Mouse (Mus musculus) intestine, postnatal 0 days (tissue): ENCODE measurements around the gene Insm1. TPM values are rescaled to one million over a fixed set of nuclear protein-coding genes. Genes with fewer than 3 reads are reported as not detected.

Experiments
- ATAC-seq: fragments of 200-750 bp; cut with Nextera tagmentation; 2 replicates; pipeline ENCODE4 v1.8.0; 2017; ENCODE audit warnings: mild to moderate bottlenecking, moderate TSS enrichment, moderate library complexity
- H3K27ac ChIP-seq: fragments of 300-500 bp; sonication (generic); 2 replicates; pipeline ENCODE4 v1.5.1; 2014; ENCODE audit warnings: mild to moderate bottlenecking, low read depth, low read length, moderate library complexity
- H3K27me3 ChIP-seq: fragments of 300-500 bp; sonication (generic); replicated peaks from 2 replicates; pipeline ENCODE4 v1.6.1; 2014; ENCODE audit warnings: low read length, mixed read lengths; ENCODE audit not compliant: control insufficient read depth, insufficient read depth
- H3K36me3 ChIP-seq: fragments of 300-500 bp; sonication (generic); 2 replicates; pipeline ENCODE4 v1.6.1; 2014; ENCODE audit warnings: mild to moderate bottlenecking, moderate library complexity; ENCODE audit not compliant: control insufficient read depth, insufficient read depth
- H3K4me1 ChIP-seq: fragments of 300-500 bp; sonication (generic); replicated peaks from 2 replicates; pipeline ENCODE4 v1.6.1; 2014; ENCODE audit warnings: antibody characterized with exemption, low read length, mixed read lengths; ENCODE audit not compliant: control insufficient read depth, insufficient read depth
- H3K4me2 ChIP-seq: fragments of 300-500 bp; sonication (generic); replicated peaks from 2 replicates; pipeline ENCODE4 v1.6.1; 2014; ENCODE audit warnings: low read depth, mild to moderate bottlenecking, moderate library complexity
- H3K4me3 ChIP-seq: fragments of 300-500 bp; sonication (generic); 2 replicates; pipeline ENCODE4 v1.5.1; 2014; ENCODE audit warnings: low read depth, low read length
- H3K9ac ChIP-seq: fragments of 300-500 bp; sonication (generic); 2 replicates; pipeline ENCODE4 v1.6.1; 2014; ENCODE audit warnings: mild to moderate bottlenecking, low read depth, low read length
- H3K9me3 ChIP-seq: fragments of 300-500 bp; sonication (generic); 2 replicates; pipeline ENCODE4 v1.6.1; 2016; ENCODE audit warnings: mixed run types; ENCODE audit not compliant: control insufficient read depth
- CTCF ChIP-seq: sonication (generic); IDR thresholded peaks from 2 replicates; pipeline ENCODE4 v1.5.1; 2016; ENCODE audit warnings: low read depth, mild to moderate bottlenecking, control low read depth, antibody characterized with exemption, moderate library complexity
- WGBS: fragments of 180-500 bp; shearing (Covaris S2); extraction: QIAGEN DNeasy Blood & Tissue Kit; methylation state at CpG from one replicate; pipeline ENCODE4 v1.1.7; 2014; 5-methylcytosine and 5-hydroxymethylcytosine counted together
- polyA plus RNA-seq: library from polyadenylated mRNA; unstranded; fragments of >200 nt; fragmentation: Nextera tagmentation; extraction: Ambion mirVana; gene quantifications from 2 replicates; pipeline ENCODE4 v1.2.1, GENCODE M21; 2015

Gene Insm1
- polyA plus RNA-seq, 1 experiment from 2014 or later, result 0.48 TPM

- no peaks in the 10 kb centered on the region for H3K36me3 ChIP-seq
- TF ChIP-seq CTCF, result no peak; the same call in 1 of the 2 replicates
- H3K27ac ChIP-seq, result no peak overlapping the region
- peak overlapping the region; percentile 86 for H3K4me2 ChIP-seq
- H3K9ac ChIP-seq, result no peak overlapping the region
- H3K4me3 ChIP-seq, result peak overlapping the region; percentile 51
- 1% methylated on average over 71 of the region's 75 CpGs for WGBS
- peaks cover 9% of the 10 kb centered on the region for H3K4me1 ChIP-seq
- ATAC-seq, result peak; percentile 18; the same call in 1 of the 2 replicates
- peaks cover 92% of the 10 kb centered on the region for H3K27me3 ChIP-seq
- no peaks in the 10 kb centered on the region for H3K9me3 ChIP-seq
These were observed 1.6 kb downstream of the Insm1 start for GRCm38 (mm10) chr2:146223176-146223905.

GRCm38 (mm10) chr2:146224141-146224540 is 2.4 kb downstream of the Insm1 start:
- no peak for ATAC-seq
- no peak for TF ChIP-seq CTCF
- no peak overlapping the region for H3K4me2 ChIP-seq
- WGBS, result 13% methylated on average over 7 of the region's 7 CpGs
- H3K36me3 ChIP-seq, result no peaks in the 10 kb centered on the region
- no peak overlapping the region for H3K27ac ChIP-seq
- H3K9me3 ChIP-seq, result no peaks in the 10 kb centered on the region
- H3K4me3 ChIP-seq, result no peak overlapping the region
- peaks cover 9% of the 10 kb centered on the region for H3K4me1 ChIP-seq
- H3K9ac ChIP-seq, result no peak overlapping the region
- peaks cover 89% of the 10 kb centered on the region for H3K27me3 ChIP-seq

- Histone ChIP-seq H3K27ac (no peak overlapping the region), H3K36me3 (no peaks in the 10 kb centered on the region), H3K9me3 (no peaks in the 10 kb centered on the region), H3K4me2 (no peak overlapping the region), H3K4me3 (no peak overlapping the region), H3K27me3 (peaks cover 74% of the 10 kb centered on the region), H3K4me1 (peaks cover 9% of the 10 kb centered on the region), H3K9ac (no peak overlapping the region)
- no peak for ATAC-seq
- no peak for TF ChIP-seq CTCF
- 22% methylated on average over 6 of the region's 6 CpGs for WGBS
These were observed 4.1 kb downstream of the Insm1 start for GRCm38 (mm10) chr2:146225818-146226217.

- no peak for ATAC-seq
- H3K36me3 ChIP-seq, result no peaks in the 10 kb centered on the region
- 6% methylated on average over 9 of the region's 9 CpGs for WGBS
These were observed 4.8 kb downstream of the Insm1 start for GRCm38 (mm10) chr2:146226484-146226883.

DNA sequence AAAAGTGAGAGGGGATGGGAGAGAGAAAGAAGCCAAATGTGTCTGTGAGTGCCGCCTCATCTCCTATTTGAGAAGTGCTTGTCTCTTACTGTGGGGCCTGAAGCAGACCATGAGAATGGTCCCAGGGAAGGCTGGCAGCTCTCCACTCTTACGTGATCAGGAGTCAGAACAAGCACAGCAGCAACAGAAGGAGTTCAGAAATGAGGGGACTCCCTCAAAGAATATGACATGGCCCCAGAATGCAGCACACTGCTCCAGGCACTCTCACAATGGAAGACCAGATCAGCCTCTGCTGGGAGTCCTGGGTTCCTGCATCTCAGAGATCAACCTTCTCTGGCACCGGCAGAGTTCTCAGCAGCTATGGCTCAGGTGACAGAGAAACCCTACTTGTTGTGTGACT is 5.9 kb downstream of the Insm1 start:
- 59% methylated on average over 3 of the region's 3 CpGs for WGBS
- TF ChIP-seq CTCF, result peak; percentile 6; the same call in 1 of the 2 replicates
- H3K36me3 ChIP-seq, result no peaks in the 10 kb centered on the region
- H3K27ac ChIP-seq, result no peak overlapping the region
- no peak overlapping the region for H3K9ac ChIP-seq
- ATAC-seq, result no peak
- H3K4me2 ChIP-seq, result no peak overlapping the region
- no peak overlapping the region for H3K4me3 ChIP-seq
- no peaks in the 10 kb centered on the region for H3K4me1 ChIP-seq
- peaks cover 57% of the 10 kb centered on the region for H3K27me3 ChIP-seq
- H3K9me3 ChIP-seq, result no peaks in the 10 kb centered on the region

More at GRCm38 (mm10) chr2:146226484-146226883, 4.8 kb downstream of the Insm1 start:
- Histone ChIP-seq H3K9ac (no peak overlapping the region), H3K4me3 (no peak overlapping the region), H3K4me2 (no peak overlapping the region), H3K9me3 (no peaks in the 10 kb centered on the region), H3K4me1 (0 out of 2 replicates have a peak, but pooled peaks cover 2% of the 10 kb centered on the region), H3K27ac (no peak overlapping the region), H3K27me3 (peaks cover 67% of the 10 kb centered on the region)
- no peak for TF ChIP-seq CTCF

DNA sequence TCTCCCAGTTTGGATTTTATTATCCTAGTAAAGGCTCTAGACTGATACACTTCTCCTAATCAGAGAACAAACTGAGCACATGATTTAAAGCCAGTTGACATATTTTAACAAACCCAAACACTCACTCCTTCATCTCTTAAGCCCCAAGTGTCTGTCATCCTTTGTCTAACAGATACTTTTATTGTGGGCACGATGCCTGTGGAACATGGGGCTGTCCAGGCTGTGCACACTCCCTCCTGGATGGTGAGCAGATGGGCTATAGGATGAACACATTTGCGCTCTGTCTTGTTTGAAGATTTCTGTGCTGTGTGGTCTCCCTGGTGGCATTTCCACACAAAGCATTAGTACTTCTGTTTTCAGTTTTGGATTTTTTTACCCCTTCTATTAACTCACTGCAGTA is 6.7 kb downstream of the Insm1 start:
- no peaks in the 10 kb centered on the region for H3K36me3 ChIP-seq
- peaks cover 49% of the 10 kb centered on the region for H3K27me3 ChIP-seq
- H3K4me3 ChIP-seq, result no peak overlapping the region
- WGBS, result 64% methylated on average over 2 of the region's 2 CpGs
- H3K4me2 ChIP-seq, result no peak overlapping the region
- no peak overlapping the region for H3K9ac ChIP-seq
- H3K4me1 ChIP-seq, result no peaks in the 10 kb centered on the region
- ATAC-seq, result no peak
- no peak for TF ChIP-seq CTCF
- no peak overlapping the region for H3K27ac ChIP-seq
- H3K9me3 ChIP-seq, result no peaks in the 10 kb centered on the region
